Mouse (Mus musculus) adrenal gland, postnatal 14 days (tissue): ENCODE results near the gene Paip2b. TPM values are rescaled to one million over a fixed set of nuclear protein-coding genes. Genes with fewer than 3 reads are reported as not detected.
"Not testable (repeated sequence)": the region's sequence is repeated elsewhere in the genome, so short reads cannot be mapped to it uniquely, and the experiment has no call there.

Experiments used
- DNase-seq: peaks from one replicate; pipeline ENCODE4 v3.0.0; 2021; ENCODE audit warnings: mixed read lengths
- long read RNA-seq, 2 experiments: library from polyadenylated mRNA; stranded (forward); transcript quantifications; one replicate each; pipeline ENCODE4 v2.0.0; 2021
- total RNA-seq: library from RNA; stranded (reverse); gene quantifications from 2 replicates; pipeline ENCODE4 v1.2.3, GENCODE M21; 2021

The Paip2b gene
- total RNA-seq = 25.2 and 35.1 TPM in 2 replicates
- long read RNA-seq, experiment 1, partial matches to known transcripts = 0 of 4 reads
- long read RNA-seq, experiment 1, other reads (novel, unspliced or antisense) = 2 of 4 reads
- long read RNA-seq, experiment 2, partial matches to known transcripts = 1 of 5 reads
- long read RNA-seq, experiment 2, other reads (novel, unspliced or antisense) = 4 of 5 reads

DNA sequence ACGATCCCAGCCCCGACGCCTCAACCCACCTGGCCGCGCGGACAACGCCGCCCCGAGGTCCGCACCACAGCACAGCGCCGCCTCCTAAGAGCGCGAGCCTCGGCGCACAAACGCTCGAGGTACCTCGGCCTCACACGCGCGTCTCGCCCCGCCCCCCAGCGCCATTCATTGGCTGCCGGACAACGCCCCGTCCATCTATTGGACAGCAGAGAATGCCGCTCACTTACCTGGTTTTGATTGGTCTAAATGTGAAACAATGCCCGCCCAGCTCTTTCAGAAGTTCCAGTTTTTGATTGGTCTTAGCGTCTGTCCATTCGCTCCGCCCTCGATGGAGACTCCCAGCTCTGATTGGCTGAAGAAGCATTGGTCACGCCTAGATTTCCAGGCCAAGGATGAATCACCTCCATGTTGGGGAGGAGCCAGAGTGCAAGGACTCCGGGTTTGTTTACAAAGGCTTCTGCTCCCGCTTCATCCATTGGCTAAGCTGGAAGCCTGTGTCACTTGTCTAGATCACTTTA lies at the start of gene Paip2b:
Gene Paip2b (minus strand): TSS at position 136 of the 518 bp plus-strand sequence.
- peak; percentile 99 for DNase-seq

- DNase-seq = peak; percentile 69
Observed at GRCm38 (mm10) chr6:83879815-83880214, 48.3 kb upstream of the Paip2b start.

DNA sequence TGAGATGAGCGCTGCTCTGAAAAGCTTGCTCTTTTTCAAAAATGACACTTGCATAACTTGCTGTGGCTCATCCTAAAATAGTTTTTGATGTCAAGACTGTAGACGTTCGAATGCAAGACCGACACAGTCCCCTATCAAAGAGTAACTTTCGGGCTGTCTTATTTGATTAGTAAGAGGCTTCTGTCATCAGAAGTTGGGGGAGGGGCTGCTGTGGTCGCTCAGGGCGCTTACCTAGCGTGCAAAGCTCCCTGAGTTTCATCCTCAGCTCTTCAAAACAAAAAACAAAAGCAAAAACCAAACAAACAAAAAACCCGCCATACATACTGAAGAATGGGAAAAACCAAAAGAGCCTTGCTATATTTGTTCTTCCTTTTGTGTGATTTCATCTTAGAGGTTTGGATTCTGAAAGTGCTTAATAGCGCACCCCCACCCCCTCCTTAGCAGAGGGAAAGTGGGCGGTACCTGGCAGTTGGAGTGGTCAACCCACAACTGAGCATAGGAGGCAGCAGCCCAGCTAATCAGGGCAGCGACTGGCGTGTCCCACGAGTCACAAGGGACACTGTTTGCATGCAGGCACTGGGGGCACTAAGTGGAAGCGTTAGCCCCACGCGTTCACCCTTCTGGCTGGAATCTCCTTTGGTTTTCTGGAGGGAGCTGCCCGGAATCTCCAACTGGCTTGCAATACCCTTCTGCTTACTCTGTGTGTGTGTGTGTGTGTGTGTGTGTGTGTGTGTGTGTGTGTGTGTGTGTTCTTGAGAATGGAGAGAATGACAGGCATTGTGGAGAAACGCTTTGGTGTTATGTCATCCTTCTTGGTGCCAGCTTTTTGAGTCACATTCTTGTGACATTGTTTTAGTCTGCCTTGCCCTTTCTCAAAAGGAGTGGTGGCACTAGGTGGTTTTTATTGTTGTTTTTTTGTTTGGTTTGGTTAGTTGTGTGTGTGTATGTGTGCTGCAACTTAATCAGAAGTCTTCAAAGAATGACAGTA lies 36.4 kb upstream of the Paip2b start:
- DNase-seq = peak; percentile 86

DNA sequence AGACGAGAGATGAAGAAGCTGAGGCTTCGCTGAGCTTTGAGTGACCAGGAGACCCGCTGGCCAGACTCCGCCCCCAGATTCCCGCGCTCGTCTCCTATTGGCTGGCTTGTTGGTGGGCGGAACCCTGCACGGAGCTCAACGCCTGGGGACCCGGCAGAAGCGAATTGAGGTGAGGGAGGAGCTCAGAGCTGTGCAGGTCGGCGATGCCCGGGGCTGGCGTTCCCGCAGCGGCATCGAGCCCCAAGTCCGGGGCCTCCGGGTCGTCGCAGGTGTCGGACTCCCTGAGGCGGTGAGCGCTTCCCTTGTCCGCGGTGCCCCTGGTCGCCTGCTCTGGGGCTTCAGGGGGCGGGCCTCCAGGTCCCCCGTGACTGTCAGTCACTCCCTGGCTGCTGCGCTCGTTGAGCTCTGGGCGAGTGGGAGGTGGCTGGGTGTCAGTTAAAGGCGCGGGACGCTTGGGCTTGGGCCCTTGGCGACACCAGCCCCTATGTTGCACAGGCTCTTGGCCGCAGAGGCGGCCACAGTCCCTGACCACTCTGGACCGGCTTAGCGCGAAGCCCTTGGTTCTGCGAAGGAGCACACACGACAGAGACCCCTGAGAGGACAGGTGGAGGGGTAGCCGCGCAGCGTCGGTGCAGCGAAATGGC lies 35.5 kb upstream of the Paip2b start, which contains the start of gene Zfp638:
Gene Zfp638 (plus strand): TSS at position 156 of the 644 bp plus-strand sequence.
- peak; percentile 96 for DNase-seq

GRCm38 (mm10) chr6:83866423-83866822 lies 34.9 kb upstream of the Paip2b start:
- no peak for DNase-seq

DNA sequence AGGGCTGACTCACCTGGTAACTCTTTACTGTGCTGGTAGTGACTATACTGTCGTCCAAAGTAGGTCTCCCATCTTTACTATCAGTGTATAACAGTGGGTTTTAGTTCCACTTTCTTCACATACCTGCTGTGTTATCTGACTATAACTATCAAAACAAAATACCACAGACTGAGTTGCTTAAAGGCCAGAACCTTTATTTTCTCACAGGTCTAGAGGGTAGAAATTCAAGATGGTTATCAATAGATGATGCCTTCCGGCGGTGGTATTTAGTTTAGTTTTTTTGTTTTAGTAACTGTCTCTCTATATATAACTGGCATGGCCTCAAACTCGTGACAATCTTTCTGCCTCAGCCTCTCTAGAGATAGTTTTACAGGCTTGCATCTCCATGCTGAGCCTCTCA lies 32.0 kb upstream of the Paip2b start:
- no peak for DNase-seq

GRCm38 (mm10) chr6:83860033-83860432 lies 28.5 kb upstream of the Paip2b start:
- peak; percentile 74 for DNase-seq

DNA sequence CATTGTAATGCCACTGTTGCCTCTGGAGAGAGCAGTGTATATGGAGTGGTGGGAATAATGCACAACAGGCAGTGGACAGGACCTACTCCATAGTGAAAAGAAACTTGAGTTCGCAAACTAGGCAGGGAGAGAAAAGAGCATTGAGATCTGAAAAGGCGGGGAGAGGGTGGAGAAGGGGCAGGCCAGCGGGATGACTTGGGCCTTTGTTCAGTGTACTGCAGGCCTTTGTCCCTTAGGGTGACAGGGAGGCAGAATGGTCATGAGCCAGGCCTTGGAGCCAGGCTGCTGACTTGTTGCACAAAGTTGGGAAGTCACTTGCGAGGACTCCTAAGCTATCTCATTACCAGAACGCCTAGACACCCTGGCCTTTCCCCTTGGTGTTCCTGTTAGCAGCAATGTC lies 25.9 kb upstream of the Paip2b start:
- DNase-seq = no peak

GRCm38 (mm10) chr6:83849446-83849845 lies 17.9 kb upstream of the Paip2b start:
- peak; percentile 18 for DNase-seq

GRCm38 (mm10) chr6:83846141-83846540 lies 14.6 kb upstream of the Paip2b start:
- no peak for DNase-seq

GRCm38 (mm10) chr6:83844913-83845312 lies 13.4 kb upstream of the Paip2b start:
- no peak for DNase-seq

DNA sequence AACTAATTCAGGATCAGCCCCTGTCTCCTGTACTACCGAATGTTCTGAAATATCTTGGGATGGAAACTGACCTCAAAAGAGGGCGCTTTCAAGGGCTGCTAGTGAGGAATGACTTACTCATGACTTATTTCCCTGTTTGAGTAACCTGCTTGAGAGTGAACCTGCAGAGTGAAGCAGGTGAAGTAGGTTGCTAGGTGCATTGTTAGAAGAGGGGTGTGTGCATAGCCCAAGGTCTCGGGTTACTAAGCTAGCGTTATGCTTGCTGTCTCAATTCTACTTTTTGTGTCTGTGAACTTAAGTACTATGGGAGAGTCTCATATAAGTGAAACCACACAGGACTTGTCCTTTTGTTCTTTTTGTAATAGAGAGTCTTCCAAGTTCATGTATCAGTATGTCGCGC lies 8.5 kb upstream of the Paip2b start:
- no peak for DNase-seq

GRCm38 (mm10) chr6:83838046-83838445 lies 6.5 kb upstream of the Paip2b start:
- no peak for DNase-seq

- DNase-seq = no peak
Observed at GRCm38 (mm10) chr6:83836826-83837225, 5.3 kb upstream of the Paip2b start.

DNA sequence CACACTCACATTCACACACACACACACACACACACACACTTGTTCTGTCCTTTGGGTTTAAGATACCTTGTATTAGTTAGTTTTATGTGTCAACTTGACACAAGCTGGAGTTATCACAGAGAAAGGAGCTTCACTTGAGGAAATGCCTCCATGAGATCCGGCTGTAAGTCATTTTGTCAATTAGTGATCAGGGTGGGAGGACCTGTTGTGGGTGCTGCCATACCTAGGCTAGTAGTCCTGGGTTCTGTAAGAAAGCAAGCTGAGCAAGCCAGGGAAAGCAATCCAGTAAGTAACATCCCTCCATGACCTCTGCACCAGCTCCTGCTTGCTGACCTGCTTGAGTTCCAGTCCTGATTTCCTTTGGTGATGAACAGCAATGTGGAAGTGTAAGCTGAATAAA lies 852 bp upstream of the Paip2b start:
- not testable (repeated sequence) for DNase-seq

DNA sequence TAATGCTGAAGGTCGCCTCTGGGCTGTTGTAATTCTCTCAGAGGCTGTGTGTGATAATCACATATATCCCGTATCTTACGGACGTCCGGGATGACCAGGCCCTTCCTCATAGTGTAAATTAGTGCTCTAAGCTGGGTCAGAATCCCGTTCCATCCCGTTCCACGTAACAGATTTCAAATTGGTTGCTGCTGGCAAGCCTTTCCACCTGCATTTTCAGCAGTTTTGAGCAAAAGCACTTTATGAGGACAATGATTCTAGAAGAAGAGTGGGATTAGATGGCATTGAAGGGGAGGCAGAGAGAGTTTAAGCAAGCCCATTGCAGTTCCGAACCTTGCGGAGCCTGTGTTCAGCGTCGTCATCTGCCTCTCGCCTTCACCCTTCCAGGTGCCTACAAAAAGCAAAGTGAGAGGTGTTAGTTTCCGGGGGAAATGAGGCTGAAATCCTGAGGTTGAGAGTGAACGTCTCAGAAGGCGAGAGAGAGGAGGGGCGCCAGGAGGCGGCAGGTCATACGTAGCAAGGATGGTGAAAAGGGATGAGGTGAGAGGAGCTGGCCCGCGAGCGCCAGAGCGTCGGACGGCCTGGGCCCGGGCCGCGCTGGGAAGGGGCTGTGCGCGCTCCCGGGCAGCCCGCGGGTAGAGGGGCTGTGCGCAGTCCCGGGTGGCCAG lies 468 bp downstream of the Paip2b start:
- DNase-seq = no peak

- no peak for DNase-seq
Observed at GRCm38 (mm10) chr6:83821856-83822255, 9.7 kb downstream of the Paip2b start.

- DNase-seq = no peak
Observed at GRCm38 (mm10) chr6:83820727-83821515, 10.6 kb downstream of the Paip2b start.

DNA sequence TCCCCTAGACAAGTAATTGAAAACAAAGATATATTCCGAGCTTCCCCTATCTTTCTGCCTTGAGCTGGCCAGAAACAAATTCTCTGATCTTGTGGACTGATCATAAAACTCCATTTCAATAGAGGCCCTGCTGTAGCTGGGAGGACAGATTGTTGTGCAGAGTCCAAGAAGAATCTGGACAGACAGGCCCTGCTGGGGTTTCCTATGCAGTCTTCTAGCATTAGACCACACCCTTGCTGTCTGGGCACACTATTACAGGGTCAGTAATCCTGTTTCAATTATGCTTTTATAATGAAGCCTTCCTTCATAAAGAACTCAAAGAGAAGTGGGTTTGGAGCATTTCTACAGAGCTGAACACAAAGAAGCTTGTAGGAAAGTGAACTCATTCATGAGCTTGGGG lies 12.5 kb downstream of the Paip2b start:
- no peak for DNase-seq

DNA sequence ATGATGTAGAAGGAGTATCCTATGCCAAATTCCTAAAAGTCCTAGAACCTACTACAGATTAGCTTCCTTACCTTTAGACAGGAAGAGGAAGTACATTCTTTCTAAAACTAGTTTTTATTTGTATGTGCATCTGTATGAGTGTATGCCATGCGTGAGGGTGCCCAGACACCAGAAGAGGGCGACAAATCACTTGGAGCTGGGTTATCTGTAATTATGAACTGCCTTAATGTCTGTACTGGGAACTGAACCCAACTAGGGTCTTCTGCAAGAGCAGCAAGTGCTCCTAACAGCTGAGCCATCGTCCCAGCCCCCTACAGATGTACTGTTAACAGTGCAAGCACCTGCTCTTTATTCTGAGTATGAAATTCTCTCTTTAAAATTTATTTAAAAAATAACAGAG lies 15.7 kb downstream of the Paip2b start:
- no peak for DNase-seq

DNA sequence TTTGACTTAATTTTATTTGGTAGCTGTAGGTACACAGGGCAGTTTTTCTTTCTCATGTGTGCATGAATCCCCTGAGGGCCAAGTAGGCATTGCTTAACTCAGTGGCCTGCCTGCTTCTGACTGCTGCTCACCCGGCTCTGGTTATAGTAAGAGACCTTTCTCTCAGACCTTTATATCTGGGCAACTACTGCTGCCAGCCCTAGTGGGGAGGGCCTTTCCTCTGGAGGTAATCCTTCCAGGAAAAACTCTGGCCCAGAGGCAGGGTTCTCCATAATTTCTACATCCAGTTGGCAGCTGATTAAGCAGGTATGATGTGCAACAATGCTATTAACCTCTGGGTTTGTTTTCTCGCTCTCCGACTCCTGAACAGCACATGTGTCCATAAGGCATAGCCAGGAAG lies 28.7 kb downstream of the Paip2b start:
- DNase-seq = peak; percentile 33
